Mouse (Mus musculus): ENCODE measurements around the gene Adprh. TPM values are rescaled to one million over a fixed set of nuclear protein-coding genes. Genes with fewer than 3 reads are reported as not detected.

The Adprh gene
- polyA plus RNA-seq, 1 experiment from 2014 or later, result 140 TPM

DNA sequence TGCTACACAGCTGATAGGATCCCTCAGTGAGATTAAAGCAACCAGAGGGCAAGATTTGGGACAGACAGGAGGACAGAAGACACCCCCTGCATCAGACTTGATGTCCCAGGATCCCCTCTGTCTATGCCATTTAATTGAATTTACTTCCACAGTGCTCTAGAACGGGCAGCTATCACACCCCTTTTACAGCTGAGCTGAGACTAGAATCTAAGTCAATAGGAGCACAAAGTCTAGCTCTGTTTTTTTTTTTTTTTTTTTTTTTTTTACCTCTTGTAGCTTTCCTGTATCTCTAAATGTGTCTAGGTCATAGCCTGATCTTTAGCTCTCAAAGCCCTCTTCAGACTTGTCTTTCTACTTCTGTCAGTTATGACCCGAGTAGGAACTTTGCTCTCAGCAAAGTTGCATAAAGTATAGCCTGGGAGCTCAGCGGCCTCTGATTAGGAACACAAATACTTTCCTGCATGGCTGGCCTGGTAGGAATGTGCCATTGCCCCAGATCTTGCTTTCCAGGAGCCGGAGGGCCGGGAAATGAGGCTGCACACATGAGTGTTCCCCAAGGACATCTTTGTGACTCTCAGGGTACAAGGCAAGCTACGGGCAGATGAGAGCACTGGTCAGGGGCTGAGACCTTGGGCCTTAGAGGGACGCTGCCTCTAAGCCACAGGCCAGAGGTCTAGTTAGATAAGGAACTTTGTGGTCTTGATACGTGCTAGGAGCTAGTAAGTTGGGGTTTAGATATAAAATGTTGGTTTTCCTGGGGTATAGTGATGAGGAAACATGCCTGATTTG, 15.6 kb upstream of the Adprh start:
- Histone ChIP-seq H3K4me1 (replicated peaks; ENCODE audit: control insufficient read depth, insufficient read depth, low read length) (no peaks in the 10 kb centered on the region), H3K9me3 (ENCODE audit: control insufficient read depth, low read length) (no peaks in the 10 kb centered on the region), H3K27me3 (replicated peaks; ENCODE audit: control insufficient read depth, insufficient read depth, low read length) (no peaks in the 10 kb centered on the region), H3K9ac (replicated peaks; ENCODE audit: low read depth, low read length) (no peak overlapping the region), H3K27ac (ENCODE audit: low read length) (no peak overlapping the region), H3K4me3 (replicated peaks; ENCODE audit: low read length) (no peak overlapping the region), H3K4me2 (ENCODE audit: low read length) (no peak overlapping the region), H3K36me3 (ENCODE audit: control insufficient read depth, insufficient read depth) (no peaks in the 10 kb centered on the region)
- no peak for ATAC-seq
- WGBS, result 81% methylated on average over 8 of the region's 8 CpGs

DNA sequence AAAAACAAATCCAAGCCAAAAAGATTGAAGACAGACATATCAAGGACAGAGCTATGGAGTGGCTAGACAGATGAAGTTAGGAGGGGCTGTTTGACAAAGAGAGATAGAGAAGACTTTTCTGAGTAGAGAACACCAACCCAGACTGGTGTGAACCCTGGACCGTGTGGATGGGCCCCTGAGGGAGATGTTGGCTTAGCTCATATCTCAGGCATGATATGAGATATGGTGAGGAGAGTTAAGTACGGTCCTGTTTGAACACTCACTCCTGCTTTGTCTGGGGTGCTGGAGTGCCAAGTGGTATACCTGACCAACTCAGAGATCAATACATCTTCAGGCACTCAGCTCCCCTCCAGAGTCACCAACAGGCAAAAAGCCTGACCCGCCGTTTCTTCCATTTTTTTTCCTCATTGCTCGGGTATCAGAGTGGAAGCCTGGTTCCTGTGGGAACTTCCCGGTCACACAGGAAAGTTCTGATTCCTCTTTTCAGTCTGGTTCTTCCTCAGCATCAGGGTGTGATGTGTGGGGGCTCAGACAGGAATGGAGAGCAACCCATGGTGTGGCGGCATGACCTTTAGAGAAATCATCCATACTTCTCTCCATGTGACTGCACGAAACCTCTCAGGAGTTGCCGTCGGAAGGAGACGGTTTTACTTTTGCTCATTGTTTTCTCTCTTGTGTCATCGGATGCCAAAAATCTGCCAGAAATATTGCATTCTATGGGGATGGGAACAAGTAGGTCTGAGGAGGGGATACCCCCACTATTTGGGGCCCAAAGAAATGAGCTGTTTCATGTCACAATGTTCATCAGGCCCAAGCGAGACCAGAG, 14.8 kb upstream of the Adprh start:
- no peaks in the 10 kb centered on the region for H3K27me3 ChIP-seq (replicated peaks; ENCODE audit: control insufficient read depth, insufficient read depth, low read length)
- no peak overlapping the region for H3K27ac ChIP-seq (ENCODE audit: low read length)
- ATAC-seq, result no peak
- no peak overlapping the region for H3K9ac ChIP-seq (replicated peaks; ENCODE audit: low read depth, low read length)
- no peaks in the 10 kb centered on the region for H3K4me1 ChIP-seq (replicated peaks; ENCODE audit: control insufficient read depth, insufficient read depth, low read length)
- no peak overlapping the region for H3K4me2 ChIP-seq (ENCODE audit: low read length)
- H3K4me3 ChIP-seq (replicated peaks; ENCODE audit: low read length), result no peak overlapping the region
- no peaks in the 10 kb centered on the region for H3K36me3 ChIP-seq (ENCODE audit: control insufficient read depth, insufficient read depth)
- H3K9me3 ChIP-seq (ENCODE audit: control insufficient read depth, low read length), result no peaks in the 10 kb centered on the region
- 91% methylated on average over 13 of the region's 13 CpGs for WGBS

DNA sequence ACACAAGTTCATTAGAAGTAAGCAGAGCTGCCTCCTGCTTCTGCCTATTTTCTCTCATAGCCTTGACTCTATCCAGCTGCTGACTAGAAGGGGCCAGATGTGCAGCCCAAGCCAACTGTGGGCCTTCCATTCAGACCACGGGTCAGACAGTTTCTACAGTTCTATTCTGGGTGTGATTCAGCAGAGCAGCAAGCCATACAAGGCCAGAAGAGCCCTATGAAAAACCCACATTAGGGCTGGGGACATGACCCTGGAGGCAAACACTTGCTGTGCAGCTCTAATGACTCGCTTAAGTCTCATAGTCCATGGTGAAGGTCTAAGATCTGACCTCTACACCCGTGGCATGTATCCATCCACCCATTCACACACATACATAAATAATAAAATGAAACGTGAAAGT, 13.6 kb upstream of the Adprh start:
- Histone ChIP-seq H3K9ac (replicated peaks; ENCODE audit: low read depth, low read length) (no peak overlapping the region), H3K36me3 (ENCODE audit: control insufficient read depth, insufficient read depth) (no peaks in the 10 kb centered on the region), H3K9me3 (ENCODE audit: control insufficient read depth, low read length) (no peaks in the 10 kb centered on the region), H3K4me2 (ENCODE audit: low read length) (no peak overlapping the region), H3K27ac (ENCODE audit: low read length) (no peak overlapping the region), H3K27me3 (replicated peaks; ENCODE audit: control insufficient read depth, insufficient read depth, low read length) (no peaks in the 10 kb centered on the region), H3K4me3 (replicated peaks; ENCODE audit: low read length) (no peak overlapping the region), H3K4me1 (replicated peaks; ENCODE audit: control insufficient read depth, insufficient read depth, low read length) (no peaks in the 10 kb centered on the region)
- ATAC-seq, result no peak
- WGBS, result 85% methylated on average over 4 of the region's 4 CpGs

DNA sequence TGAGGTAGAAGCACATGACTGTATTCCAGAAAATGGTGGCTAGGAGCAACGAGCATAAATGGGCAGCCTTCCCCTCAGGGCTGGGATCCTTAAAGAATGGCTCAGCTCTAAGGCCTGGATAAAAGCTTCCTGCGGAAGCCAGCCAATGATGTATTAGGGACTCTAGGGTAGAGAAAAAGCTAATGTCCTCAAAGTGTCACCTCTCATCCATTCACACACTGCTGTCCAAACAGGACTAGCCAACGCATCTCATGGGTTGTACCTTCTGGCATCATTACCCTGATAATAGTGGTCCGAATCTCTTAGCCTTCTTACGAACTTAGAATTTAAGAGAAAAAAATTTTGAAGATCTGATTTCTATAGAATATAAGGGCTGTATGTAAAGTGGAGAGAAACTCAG, 10.8 kb upstream of the Adprh start:
- no peaks in the 10 kb centered on the region for H3K27me3 ChIP-seq (replicated peaks; ENCODE audit: control insufficient read depth, insufficient read depth, low read length)
- H3K4me2 ChIP-seq (ENCODE audit: low read length), result no peak overlapping the region
- no peak for ATAC-seq
- H3K4me3 ChIP-seq (replicated peaks; ENCODE audit: low read length), result no peak overlapping the region
- H3K36me3 ChIP-seq (ENCODE audit: control insufficient read depth, insufficient read depth), result no peaks in the 10 kb centered on the region
- no peak overlapping the region for H3K9ac ChIP-seq (replicated peaks; ENCODE audit: low read depth, low read length)
- H3K27ac ChIP-seq (ENCODE audit: low read length), result no peak overlapping the region
- no peaks in the 10 kb centered on the region for H3K9me3 ChIP-seq (ENCODE audit: control insufficient read depth, low read length)
- WGBS, result 91% methylated on average over 5 of the region's 5 CpGs
- no peaks in the 10 kb centered on the region for H3K4me1 ChIP-seq (replicated peaks; ENCODE audit: control insufficient read depth, insufficient read depth, low read length)

DNA sequence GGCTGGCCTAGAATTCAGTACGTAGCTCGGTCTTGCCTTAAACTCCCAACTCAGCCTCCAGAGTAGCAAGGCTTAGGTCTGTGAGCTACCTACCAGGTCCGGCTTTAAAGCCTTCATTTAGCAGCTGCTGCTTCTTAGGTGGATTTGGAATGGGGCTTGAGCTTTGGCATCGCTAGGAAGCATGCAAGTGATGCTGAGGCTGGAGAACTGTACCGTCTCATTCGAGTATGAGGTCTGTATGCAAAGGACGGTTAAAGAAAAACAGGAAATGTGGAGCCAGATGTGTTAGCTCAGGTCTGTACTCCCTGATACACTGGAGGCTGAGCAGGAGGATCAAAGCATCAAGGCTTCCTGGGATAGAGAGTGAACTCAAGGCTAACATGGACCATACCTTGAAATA, 9.7 kb upstream of the Adprh start:
- H3K27ac ChIP-seq (ENCODE audit: low read length), result no peak overlapping the region
- ATAC-seq, result no peak
- no peaks in the 10 kb centered on the region for H3K4me1 ChIP-seq (replicated peaks; ENCODE audit: control insufficient read depth, insufficient read depth, low read length)
- H3K27me3 ChIP-seq (replicated peaks; ENCODE audit: control insufficient read depth, insufficient read depth, low read length), result no peaks in the 10 kb centered on the region
- H3K4me3 ChIP-seq (replicated peaks; ENCODE audit: low read length), result no peak overlapping the region
- H3K9me3 ChIP-seq (ENCODE audit: control insufficient read depth, low read length), result no peaks in the 10 kb centered on the region
- no peak overlapping the region for H3K9ac ChIP-seq (replicated peaks; ENCODE audit: low read depth, low read length)
- 89% methylated on average over 7 of the region's 7 CpGs for WGBS
- no peak overlapping the region for H3K4me2 ChIP-seq (ENCODE audit: low read length)
- no peaks in the 10 kb centered on the region for H3K36me3 ChIP-seq (ENCODE audit: control insufficient read depth, insufficient read depth)

DNA sequence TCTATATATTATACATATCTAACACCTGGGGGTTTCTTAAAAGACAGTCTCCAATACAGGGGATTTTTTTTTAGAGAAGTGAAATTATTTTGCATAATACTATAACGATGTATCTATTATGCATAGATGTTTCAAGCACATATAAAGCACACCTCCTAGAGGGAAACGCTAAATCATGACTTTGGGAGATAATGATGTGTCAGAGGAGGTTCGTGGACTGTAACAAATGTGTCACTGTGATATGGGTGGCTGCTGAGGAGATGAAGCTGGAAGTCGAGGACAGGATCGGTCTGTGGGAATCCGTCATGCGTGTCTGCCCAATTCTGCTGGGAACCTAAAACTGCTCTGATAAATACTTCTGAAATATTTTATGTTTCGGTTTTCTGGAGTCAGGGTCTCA, 9.2 kb upstream of the Adprh start:
- ATAC-seq, result no peak
- H3K4me1 ChIP-seq (replicated peaks; ENCODE audit: control insufficient read depth, insufficient read depth, low read length), result no peaks in the 10 kb centered on the region
- no peak overlapping the region for H3K27ac ChIP-seq (ENCODE audit: low read length)

DNA sequence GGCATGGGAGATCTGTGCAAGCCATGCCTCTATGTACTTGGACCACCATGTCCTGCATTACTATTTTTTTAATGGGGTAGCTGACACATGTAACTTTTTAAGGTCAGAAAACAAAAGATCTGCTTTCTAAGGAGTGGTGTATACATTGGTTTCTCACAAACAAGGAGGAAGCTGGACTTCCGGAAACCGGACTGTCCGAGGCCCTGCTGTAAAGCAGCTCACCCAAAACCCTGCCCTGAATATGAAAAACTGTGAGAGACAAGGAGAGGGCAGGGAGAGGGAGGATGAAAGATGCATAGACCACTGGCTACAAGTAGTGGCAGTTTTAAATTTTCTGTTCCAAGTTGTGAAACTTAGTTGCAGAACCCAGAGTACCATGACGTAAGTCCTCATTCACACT, 7.5 kb upstream of the Adprh start:
- H3K4me3 ChIP-seq (replicated peaks; ENCODE audit: low read length), result no peak overlapping the region
- H3K4me2 ChIP-seq (ENCODE audit: low read length), result no peak overlapping the region
- H3K9me3 ChIP-seq (ENCODE audit: control insufficient read depth, low read length), result no peaks in the 10 kb centered on the region
- no peaks in the 10 kb centered on the region for H3K36me3 ChIP-seq (ENCODE audit: control insufficient read depth, insufficient read depth)
- H3K27ac ChIP-seq (ENCODE audit: low read length), result no peak overlapping the region
- 88% methylated on average over 4 of the region's 4 CpGs for WGBS
- H3K27me3 ChIP-seq (replicated peaks; ENCODE audit: control insufficient read depth, insufficient read depth, low read length), result no peaks in the 10 kb centered on the region
- no peak for ATAC-seq
- H3K4me1 ChIP-seq (replicated peaks; ENCODE audit: control insufficient read depth, insufficient read depth, low read length), result no peaks in the 10 kb centered on the region
- no peak overlapping the region for H3K9ac ChIP-seq (replicated peaks; ENCODE audit: low read depth, low read length)

More for the DNA sequence above, 9.2 kb upstream of the Adprh start:
- H3K9ac ChIP-seq (replicated peaks; ENCODE audit: low read depth, low read length), result no peak overlapping the region
- H3K36me3 ChIP-seq (ENCODE audit: control insufficient read depth, insufficient read depth), result no peaks in the 10 kb centered on the region
- H3K27me3 ChIP-seq (replicated peaks; ENCODE audit: control insufficient read depth, insufficient read depth, low read length), result no peaks in the 10 kb centered on the region
- no peak overlapping the region for H3K4me2 ChIP-seq (ENCODE audit: low read length)
- no peaks in the 10 kb centered on the region for H3K9me3 ChIP-seq (ENCODE audit: control insufficient read depth, low read length)
- no peak overlapping the region for H3K4me3 ChIP-seq (replicated peaks; ENCODE audit: low read length)
- 85% methylated on average over 8 of the region's 8 CpGs for WGBS

DNA sequence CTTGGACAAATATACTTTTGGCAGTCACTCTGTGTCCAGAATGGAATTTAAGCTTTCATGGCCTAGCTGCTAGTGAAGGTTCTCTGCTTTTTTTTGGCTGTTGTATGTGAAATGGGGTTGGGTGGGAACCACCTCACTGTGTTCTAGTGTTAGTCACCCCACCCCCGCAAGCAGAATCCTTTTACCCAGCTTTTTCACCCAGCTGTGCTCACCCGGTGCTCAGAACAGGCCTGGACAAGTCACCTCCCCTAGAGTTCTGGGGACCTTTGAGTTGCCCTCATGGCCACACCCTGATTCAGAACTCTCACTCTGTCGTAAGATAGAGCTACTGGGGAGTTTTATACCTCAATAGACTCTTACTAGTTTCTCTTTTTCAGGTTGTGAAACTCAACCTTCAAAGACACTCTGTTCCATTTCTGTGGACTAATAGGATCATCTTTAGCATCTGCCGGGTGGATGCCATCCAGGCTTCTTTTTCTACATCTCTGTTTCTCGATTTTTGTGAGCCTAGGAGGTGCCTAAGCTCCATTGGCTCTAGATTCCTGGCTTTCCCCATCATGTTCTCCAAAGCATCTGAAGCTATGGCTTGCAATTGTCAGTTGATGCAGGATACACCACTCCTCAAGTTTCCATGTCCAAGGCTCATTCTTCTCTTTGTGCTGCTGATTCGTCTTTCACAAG, 6.2 kb upstream of the Adprh start:
- 74% methylated on average over 6 of the region's 6 CpGs for WGBS
- Histone ChIP-seq H3K27ac (ENCODE audit: low read length) (no peak overlapping the region), H3K36me3 (ENCODE audit: control insufficient read depth, insufficient read depth) (no peaks in the 10 kb centered on the region), H3K4me1 (replicated peaks; ENCODE audit: control insufficient read depth, insufficient read depth, low read length) (no peaks in the 10 kb centered on the region), H3K27me3 (replicated peaks; ENCODE audit: control insufficient read depth, insufficient read depth, low read length) (no peaks in the 10 kb centered on the region), H3K4me2 (ENCODE audit: low read length) (no peak overlapping the region), H3K4me3 (replicated peaks; ENCODE audit: low read length) (no peak overlapping the region), H3K9me3 (ENCODE audit: control insufficient read depth, low read length) (no peaks in the 10 kb centered on the region), H3K9ac (replicated peaks; ENCODE audit: low read depth, low read length) (no peak overlapping the region)
- ATAC-seq, result no peak

DNA sequence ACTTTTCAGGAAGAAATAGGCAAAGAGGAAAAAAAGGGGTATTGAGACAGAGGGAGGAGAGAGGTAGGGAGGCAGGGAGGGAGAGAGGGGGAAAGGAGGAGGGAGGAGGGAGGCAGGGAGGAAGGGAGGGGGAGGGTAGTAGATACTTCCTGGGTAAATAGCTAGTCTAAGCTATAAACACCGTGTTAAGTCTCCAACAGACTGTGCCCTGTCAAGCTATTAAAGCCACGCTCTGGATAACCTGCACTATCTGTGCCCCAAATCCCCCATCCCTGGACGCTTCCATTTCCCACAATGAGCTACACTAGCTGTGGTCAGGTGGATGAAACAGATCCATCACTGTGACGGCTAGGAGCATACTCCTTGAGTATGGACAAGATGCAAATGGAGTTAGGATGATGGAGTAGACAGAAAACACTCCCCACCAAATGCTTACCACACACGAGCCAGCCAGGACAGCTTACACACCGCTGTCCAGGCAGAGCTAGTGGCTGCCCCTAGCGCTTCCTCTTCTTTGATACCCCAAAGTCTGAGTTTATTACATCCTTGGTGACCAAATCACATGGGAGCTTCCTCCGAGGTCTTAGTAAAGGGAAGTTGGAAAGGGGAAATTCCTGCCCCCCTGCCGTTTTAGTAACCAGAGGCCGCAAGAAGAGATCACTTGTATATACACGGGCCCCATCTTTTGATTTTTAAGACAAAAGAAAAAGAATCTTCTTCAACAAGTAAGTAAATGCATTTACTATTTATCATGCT, 4.5 kb upstream of the Adprh start:
- H3K4me2 ChIP-seq (ENCODE audit: low read length), result no peak overlapping the region
- H3K27me3 ChIP-seq (replicated peaks; ENCODE audit: control insufficient read depth, insufficient read depth, low read length), result no peaks in the 10 kb centered on the region
- no peaks in the 10 kb centered on the region; the same call in 1 of the 2 replicates for H3K4me1 ChIP-seq (replicated peaks; ENCODE audit: control insufficient read depth, insufficient read depth, low read length)
- no peak overlapping the region for H3K27ac ChIP-seq (ENCODE audit: low read length)
- no peak for ATAC-seq
- no peak overlapping the region for H3K4me3 ChIP-seq (replicated peaks; ENCODE audit: low read length)
- WGBS, result 72% methylated on average over 11 of the region's 11 CpGs
- H3K36me3 ChIP-seq (ENCODE audit: control insufficient read depth, insufficient read depth), result no peaks in the 10 kb centered on the region
- no peaks in the 10 kb centered on the region for H3K9me3 ChIP-seq (ENCODE audit: control insufficient read depth, low read length)
- H3K9ac ChIP-seq (replicated peaks; ENCODE audit: low read depth, low read length), result no peak overlapping the region
